8 mouse cellular contexts compared by ENCODE assay signal in the genomic region with DNA sequence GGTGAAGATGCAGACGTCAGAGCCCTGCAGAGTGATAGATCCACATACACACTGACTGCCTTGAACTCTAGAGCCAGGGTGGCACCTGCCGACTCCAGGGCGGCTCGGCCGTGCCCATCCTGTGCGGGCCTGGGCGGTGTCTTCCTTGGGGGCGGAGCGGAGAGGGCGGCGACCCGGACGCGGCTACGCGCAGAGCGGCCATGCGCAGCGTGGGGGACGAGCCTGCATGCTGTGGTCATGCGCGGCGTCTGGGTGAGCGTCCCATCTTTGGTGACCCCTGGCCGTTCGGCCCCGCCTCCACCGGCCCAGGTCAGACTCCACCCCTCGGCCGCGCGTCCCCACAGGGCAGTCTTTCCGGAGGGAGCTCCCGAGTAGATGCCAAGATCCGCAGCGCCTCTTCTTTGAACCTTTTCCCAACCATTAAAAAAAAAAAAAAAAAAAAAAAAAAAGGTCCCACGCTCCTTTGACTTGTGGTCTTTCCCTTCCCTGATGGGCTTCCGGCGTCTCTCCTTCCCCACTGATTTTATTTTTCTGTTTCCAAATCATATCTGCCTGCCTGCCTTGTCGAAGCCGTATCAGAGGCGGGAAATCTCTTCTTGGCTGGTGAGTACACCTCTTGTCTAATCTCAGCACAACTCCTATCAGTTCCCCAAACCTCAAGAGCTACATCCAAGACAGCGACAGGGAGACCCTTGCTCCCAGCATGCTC. TPM values are rescaled to one million over a fixed set of nuclear protein-coding genes. Genes with fewer than 3 reads are reported as not detected.
DNase-seq lines count a peak whose midpoint lies in the region; ATAC-seq lines count a peak whose summit lies in the region.

Cisd3 (plus strand) TSS at position 214 of the 709 bp plus-strand sequence.

- H3K9ac ChIP-seq in intestine, embryonic 16.5 days (ENCODE audit: low read depth, low read length): peak within 1 kb of the TSS; percentile 54

- peak; percentile 60 for ATAC-seq in activated CD4-positive, CD25-positive, alpha-beta regulatory T cell, adult 4 months
- peak; percentile 94 for ATAC-seq in intestine, embryonic 16.5 days

- intact Hi-C loops in left cerebral cortex, postnatal 25 days (cut with DNase I): no loop called here

- H3K4me1 ChIP-seq in intestine, embryonic 16.5 days (ENCODE audit: control insufficient read depth, insufficient read depth, low read length): peaks cover 18% of the 10 kb centered on the region

- peaks cover 7% of the 10 kb centered on the region for H3K36me3 ChIP-seq in intestine, embryonic 16.5 days (ENCODE audit: control insufficient read depth, insufficient read depth, low read length)

- no peaks in the 10 kb centered on the region for H3K9me3 ChIP-seq in intestine, embryonic 16.5 days (ENCODE audit: control insufficient read depth, low read length)

- WGBS in intestine, embryonic 16.5 days: under 1% methylated on average over 43 of the region's 43 CpGs

- H3K27ac ChIP-seq in intestine, embryonic 16.5 days (ENCODE audit: low read length): peak within 1 kb of the TSS; percentile 63

- no peaks in the 10 kb centered on the region for H3K27me3 ChIP-seq in intestine, embryonic 16.5 days (replicated peaks; ENCODE audit: control insufficient read depth, insufficient read depth, low read length)

- peak within 1 kb of the TSS; percentile 50 for H3K4me2 ChIP-seq in intestine, embryonic 16.5 days (ENCODE audit: low read depth, low read length)

- DNase-seq in embryo, embryonic 11.5 days (ENCODE audit: low read depth, low spot score): peak; percentile 73
- DNase-seq in gastrocnemius, postnatal 4 days (ENCODE audit: low spot score in 2 of 2): peak; percentile 75 to 88
- peak; percentile 88 to 92 for DNase-seq in left cerebral cortex, postnatal 25 days (ENCODE audit: low spot score in 2 of 2)
- DNase-seq in mesoderm, embryonic 11.5 days (ENCODE audit: low read depth, low spot score): peak; percentile 86
- peak; percentile 89 for DNase-seq in right cerebral cortex, postnatal 25 days
- peak; percentile 88 to 90 for DNase-seq in urinary bladder, postnatal 4 days (ENCODE audit: low spot score in 2 of 2)

- peak within 1 kb of the TSS; percentile 34 for H3K4me3 ChIP-seq in intestine, embryonic 16.5 days (ENCODE audit: low read length)

RNA-seq across cellular contexts. Expression of gene Cisd3, which starts in this region (rescaled TPM):
- polyA plus RNA-seq in activated CD4-positive, CD25-positive, alpha-beta regulatory T cell, adult 4 months (2017; shearing (Covaris generic)): 10 to 100 TPM; 91.3 to 99.5 TPM
- total RNA-seq in gastrocnemius, postnatal 4 days (2021): 10 to 100 TPM; 65.5 to 72.0 TPM
- polyA plus RNA-seq in intestine, embryonic 16.5 days (2015; fragmentation: Nextera tagmentation; extraction: Ambion mirVana): 120 and 135 TPM in 2 replicates
- 10 to 100 TPM; 46.5 to 48.8 TPM for total RNA-seq in left cerebral cortex, postnatal 25 days (2021)

Comparison
In these comparisons a context has a peak if more than half of its experiments do, and no peak if none do; other contexts are left out.
1. Peak in every context shown above with its lines: DNase-seq, ATAC-seq, H3K4me3 ChIP-seq and H3K27ac ChIP-seq.